Mouse (Mus musculus) kidney, postnatal 4 days (tissue): ENCODE measurements around the gene Ms4a4c.
"Not testable (repeated sequence)": the region's sequence is repeated elsewhere in the genome, so short reads cannot be mapped to it uniquely, and the experiment has no call there.

Experiments
- DNase-seq, 2 experiments: peaks; one replicate each; pipeline ENCODE4 v3.0.0; 2021; ENCODE audit warnings: mixed read lengths in 2 of 2

Ms4a4c gene

GRCm38 (mm10) chr19:11466471-11466870, 61.9 kb downstream of the Ms4a4c start:
- no peak for DNase-seq

GRCm38 (mm10) chr19:11468361-11468760, 63.8 kb downstream of the Ms4a4c start:
- DNase-seq = not testable (repeated sequence)

GRCm38 (mm10) chr19:11469215-11469614, 64.6 kb downstream of the Ms4a4c start, which contains the start of gene Ms4a6c:
Ms4a6c (plus strand) TSS chr19:11469366.
- DNase-seq = not testable (repeated sequence)
